Mouse (Mus musculus) olfactory bulb, adult 2 months (tissue): ENCODE measurements at regions not wholly inside any gene's neighbourhood (a gene's known extent, or its start where the extent isn't known, plus 50 kb on each side); places are given as distances from the start of the nearest gene placed in this dataset.

Experiments
- CTCF ChIP-seq: fragments of 200-500 bp; IDR thresholded peaks from 2 replicates; pipeline ENCODE4 v1.5.1; 2012; ENCODE audit warnings: low read depth, mild to moderate bottlenecking, low read length, moderate library complexity; ENCODE audit not compliant: insufficient read depth
- POLR2A ChIP-seq: fragments of 200-500 bp; IDR thresholded peaks from 2 replicates; pipeline ENCODE4 v1.6.1; 2012; ENCODE audit warnings: mild to moderate bottlenecking, low read depth, low read length, moderate library complexity; ENCODE audit not compliant: insufficient read depth

DNA sequence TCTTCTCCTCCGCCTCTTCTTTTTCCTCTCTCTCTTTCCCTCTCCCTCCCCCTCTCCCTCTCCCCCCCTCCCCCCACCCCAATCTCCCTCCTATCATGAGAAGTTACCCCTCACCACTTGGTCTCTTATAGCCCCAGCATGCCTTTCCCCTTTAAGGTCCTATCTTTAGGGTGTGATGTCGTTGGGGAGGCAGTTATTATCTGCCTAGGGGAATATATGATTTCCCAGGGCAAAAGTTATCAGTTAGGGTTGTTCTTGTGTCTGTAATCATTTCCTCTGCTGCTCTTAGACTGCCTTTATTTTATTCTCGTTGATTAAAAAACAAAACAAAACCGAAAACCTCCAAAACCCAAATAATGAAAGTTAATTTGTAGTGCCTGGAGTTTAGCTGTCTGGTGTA lies 63.2 kb upstream of the Smox start:
- TF ChIP-seq CTCF: no peak
- no peak for TF ChIP-seq POLR2A
